Mouse (Mus musculus): ENCODE measurements around the gene Wnt2. TPM values are rescaled to one million over a fixed set of nuclear protein-coding genes. Genes with fewer than 3 reads are reported as not detected.

The Wnt2 gene
- polyA plus RNA-seq, 1 experiment from 2014 or later, result 0.79 TPM

DNA sequence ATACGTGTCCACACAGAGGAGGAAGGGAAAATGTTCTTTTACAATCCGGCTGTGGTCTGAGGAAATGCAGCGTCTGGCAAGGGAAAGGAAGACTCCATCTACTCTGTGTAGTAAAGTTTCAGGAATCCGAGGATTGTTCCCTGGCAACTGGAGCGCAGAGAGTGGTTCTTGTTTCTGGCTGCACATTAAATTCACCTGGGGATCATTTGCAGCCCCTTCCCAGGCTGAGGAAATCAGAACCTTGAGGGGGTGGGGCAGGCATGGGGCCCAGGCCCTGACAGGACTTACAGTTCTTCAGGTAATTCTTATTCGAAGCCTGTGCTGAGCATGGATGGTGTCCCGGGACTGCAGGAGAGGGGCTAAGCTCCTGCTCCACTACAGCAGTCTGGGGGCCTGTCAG is 17.0 kb downstream of the Wnt2 start:
- 61% methylated on average over 7 of the region's 7 CpGs for WGBS
- ATAC-seq, result no peak
- no peak overlapping the region for H3K4me3 ChIP-seq (replicated peaks)

DNA sequence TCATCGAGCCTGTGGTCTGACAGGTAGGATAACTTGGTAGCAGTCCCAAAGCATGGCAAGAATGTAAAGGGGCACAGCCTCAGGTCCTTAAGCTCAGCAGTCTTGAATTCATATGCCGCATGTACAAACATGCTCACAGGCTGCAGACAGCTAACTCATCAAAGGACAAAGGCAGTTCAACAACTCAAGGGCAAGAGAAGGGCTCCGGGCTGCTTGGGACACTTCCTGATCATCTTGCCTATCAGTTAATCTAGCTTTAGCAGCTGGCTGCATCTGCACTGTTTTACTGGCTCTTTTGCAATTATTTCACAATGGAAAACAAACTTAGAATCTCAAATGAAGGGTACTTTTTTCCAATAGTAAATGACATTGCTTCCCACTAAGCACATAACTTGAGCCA is 23.0 kb downstream of the Wnt2 start:
- Histone ChIP-seq H3K4me3 (replicated peaks) (no peak overlapping the region), H3K27me3 (replicated peaks) (no peaks in the 10 kb centered on the region), H3K4me1 (replicated peaks) (no peaks in the 10 kb centered on the region), H3K9ac (no peak overlapping the region), H3K9me3 (no peaks in the 10 kb centered on the region), H3K36me3 (no peaks in the 10 kb centered on the region), H3K27ac (no peak overlapping the region), H3K4me2 (replicated peaks) (no peak overlapping the region)
- WGBS, result 71% methylated on average over 3 of the region's 3 CpGs
- ATAC-seq, result no peak

More for the DNA sequence above, 17.0 kb downstream of the Wnt2 start:
- no peaks in the 10 kb centered on the region for H3K36me3 ChIP-seq
- H3K9me3 ChIP-seq, result no peaks in the 10 kb centered on the region
- H3K27me3 ChIP-seq (replicated peaks), result no peaks in the 10 kb centered on the region
- H3K27ac ChIP-seq, result no peak overlapping the region
- no peak overlapping the region for H3K9ac ChIP-seq
- no peak overlapping the region for H3K4me2 ChIP-seq (replicated peaks)
- no peaks in the 10 kb centered on the region for H3K4me1 ChIP-seq (replicated peaks)

DNA sequence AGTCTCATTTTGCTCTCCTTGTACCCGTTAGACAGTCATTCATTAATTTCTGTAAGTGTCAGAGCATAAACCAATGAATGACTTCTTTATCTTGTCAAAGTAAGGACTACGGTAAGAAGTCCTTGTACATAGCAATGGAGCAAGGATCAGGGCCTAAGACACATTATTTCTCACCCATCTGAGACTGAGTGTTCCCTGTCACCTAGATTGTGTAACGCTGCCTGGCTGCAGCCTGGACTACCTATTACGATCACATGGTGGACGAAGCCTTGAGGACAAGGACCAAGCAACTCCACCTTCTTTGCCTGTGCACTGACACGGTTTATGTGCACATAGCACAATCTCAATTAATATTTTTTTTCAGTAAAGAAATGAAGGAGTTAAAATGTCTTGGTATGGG is 28.3 kb downstream of the Wnt2 start:
- Histone ChIP-seq H3K4me1 (replicated peaks) (no peaks in the 10 kb centered on the region), H3K4me2 (replicated peaks) (no peak overlapping the region), H3K27ac (no peak overlapping the region), H3K27me3 (replicated peaks) (no peaks in the 10 kb centered on the region), H3K36me3 (no peaks in the 10 kb centered on the region), H3K9ac (no peak overlapping the region), H3K9me3 (no peaks in the 10 kb centered on the region), H3K4me3 (replicated peaks) (no peak overlapping the region)
- no peak for ATAC-seq
- 86% methylated on average over 6 of the region's 6 CpGs for WGBS

DNA sequence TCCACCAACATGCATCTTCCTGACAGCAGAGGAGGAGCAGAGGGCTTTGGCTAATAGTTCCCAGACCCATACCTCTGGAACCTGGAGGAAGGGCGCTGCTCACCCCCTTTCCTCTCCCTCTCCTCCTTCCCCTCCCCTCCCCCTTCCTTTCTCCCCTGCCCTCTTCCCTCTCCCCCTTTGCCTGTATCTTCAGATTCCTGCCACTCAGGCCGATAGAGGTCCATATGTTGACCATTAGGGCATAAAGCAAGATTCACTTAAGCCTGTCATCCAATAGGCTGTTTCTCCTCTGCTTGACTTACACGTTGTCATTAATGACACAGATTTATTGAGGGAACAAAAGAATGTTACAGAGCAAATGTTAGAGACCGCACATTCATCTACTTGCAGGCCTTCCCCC is 31.9 kb downstream of the Wnt2 start:
- no peaks in the 10 kb centered on the region for H3K9me3 ChIP-seq
- no peaks in the 10 kb centered on the region for H3K4me1 ChIP-seq (replicated peaks)
- H3K4me3 ChIP-seq (replicated peaks), result no peak overlapping the region
- no peaks in the 10 kb centered on the region for H3K36me3 ChIP-seq
- WGBS, result 53% methylated on average over 4 of the region's 4 CpGs
- H3K27ac ChIP-seq, result no peak overlapping the region
- H3K4me2 ChIP-seq (replicated peaks), result no peak overlapping the region
- no peak overlapping the region for H3K9ac ChIP-seq
- H3K27me3 ChIP-seq (replicated peaks), result no peaks in the 10 kb centered on the region
- ATAC-seq, result no peak

DNA sequence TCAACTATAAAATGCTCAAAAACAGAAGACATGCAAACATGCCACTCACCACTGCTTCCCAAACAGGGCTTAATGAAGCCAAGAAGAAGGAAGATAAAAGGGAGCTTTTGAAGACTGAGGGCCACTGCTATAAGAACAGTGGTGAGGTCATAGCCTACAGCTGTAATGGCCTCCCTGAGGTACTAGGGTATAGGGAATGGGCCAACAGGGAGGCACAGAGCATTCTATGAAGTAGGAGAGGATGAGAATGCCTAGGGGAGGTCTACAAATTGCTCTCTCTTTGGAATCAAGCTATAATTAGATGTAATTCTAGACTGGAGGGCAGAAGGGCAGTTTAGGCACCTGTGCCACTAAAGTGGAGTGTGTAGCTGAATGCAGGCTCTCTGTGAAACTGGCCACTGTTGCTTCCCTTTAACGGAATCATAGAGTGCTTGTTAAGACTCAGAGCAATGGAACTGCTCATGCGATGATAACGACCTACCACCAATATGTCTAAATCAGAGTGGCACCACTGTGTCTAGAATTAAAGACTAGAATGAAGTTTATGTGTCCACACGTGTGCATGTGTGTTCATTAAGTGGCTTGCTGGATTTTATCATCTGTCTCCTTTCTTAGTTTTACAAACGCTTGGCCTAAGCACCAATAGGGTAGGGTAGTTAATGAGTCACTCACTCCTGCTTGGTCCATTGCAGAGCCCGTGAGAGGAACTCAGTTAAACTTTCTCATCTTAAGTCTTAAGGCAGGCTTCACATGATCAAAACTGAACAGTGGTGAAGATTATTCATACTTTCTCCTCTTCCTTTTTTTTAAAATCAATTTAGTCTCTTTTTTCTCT is 35.2 kb downstream of the Wnt2 start:
- no peak for ATAC-seq
- H3K36me3 ChIP-seq, result no peaks in the 10 kb centered on the region
- no peaks in the 10 kb centered on the region for H3K4me1 ChIP-seq (replicated peaks)
- no peak overlapping the region for H3K4me3 ChIP-seq (replicated peaks)
- H3K9me3 ChIP-seq, result no peaks in the 10 kb centered on the region
- H3K4me2 ChIP-seq (replicated peaks), result no peak overlapping the region
- H3K27ac ChIP-seq, result no peak overlapping the region
- no peaks in the 10 kb centered on the region for H3K27me3 ChIP-seq (replicated peaks)
- no peak overlapping the region for H3K9ac ChIP-seq
- 81% methylated on average over 6 of the region's 6 CpGs for WGBS

DNA sequence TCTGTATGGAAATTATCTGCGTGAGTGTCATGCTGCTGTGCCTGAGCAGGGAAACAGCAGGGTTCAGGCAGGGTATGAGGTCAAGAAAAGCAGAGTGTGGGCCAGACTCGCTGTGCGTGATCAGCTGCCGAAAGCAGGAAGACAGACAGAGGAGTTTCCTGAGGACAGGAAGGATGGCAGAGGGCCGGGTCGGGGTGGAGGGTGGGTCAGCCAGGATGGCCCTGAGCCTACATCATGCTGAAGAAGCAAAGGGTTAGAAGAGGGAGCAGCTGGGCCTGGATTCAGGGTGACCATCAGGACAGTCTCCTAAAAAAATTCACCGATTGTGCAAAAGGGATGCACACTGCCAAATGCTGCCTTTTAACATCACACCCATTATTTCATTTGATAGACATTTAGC is 38.8 kb downstream of the Wnt2 start:
- no peak overlapping the region for H3K27ac ChIP-seq
- WGBS, result 52% methylated on average over 7 of the region's 7 CpGs

DNA sequence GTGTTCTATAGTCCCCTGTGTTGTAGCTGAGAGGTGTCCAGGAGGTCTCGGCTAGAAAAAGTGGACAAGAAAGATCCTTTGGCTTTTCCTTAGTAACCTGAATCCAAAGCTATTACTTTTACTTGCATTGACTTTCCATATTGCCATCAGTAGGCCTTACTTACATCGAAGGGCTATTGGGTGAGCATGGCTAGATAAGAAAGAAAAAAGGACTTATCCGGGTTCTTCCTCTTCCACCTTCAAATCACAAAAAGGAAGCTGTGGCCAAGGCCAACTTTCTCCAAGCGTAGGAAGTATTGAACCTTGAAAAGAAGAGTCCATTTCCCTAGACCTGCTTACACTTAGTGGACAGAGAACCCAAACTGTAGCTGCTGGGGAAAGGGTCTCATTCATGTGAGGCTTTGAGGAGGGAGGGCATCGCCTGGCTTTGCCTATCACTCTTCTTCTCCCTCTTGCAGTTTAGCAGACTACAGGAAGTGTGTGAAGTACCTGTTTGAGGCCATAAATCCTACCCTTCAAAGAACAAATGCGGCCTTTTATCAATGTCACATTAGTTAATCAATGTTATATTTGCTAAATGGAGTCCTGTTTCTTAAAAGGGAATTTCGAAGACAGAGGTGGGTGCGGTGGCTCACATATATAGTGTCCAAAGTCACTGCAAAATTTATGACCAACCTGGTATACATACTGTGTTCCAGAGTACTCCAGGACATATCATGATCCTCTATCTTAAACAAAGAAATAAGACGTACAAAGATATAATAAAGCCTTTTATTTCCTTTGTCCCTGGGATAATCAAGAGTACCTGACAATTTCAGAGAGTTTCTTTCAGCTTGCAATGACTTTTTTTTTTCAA is 40.0 kb downstream of the Wnt2 start:
- Histone ChIP-seq H3K4me2 (replicated peaks) (no peak overlapping the region), H3K27ac (no peak overlapping the region), H3K4me3 (replicated peaks) (no peak overlapping the region), H3K4me1 (replicated peaks) (no peaks in the 10 kb centered on the region; the same call in 1 of the 2 replicates), H3K9ac (no peak overlapping the region), H3K9me3 (no peaks in the 10 kb centered on the region), H3K36me3 (no peaks in the 10 kb centered on the region), H3K27me3 (replicated peaks) (no peaks in the 10 kb centered on the region)
- WGBS, result 68% methylated on average over 9 of the region's 9 CpGs
- ATAC-seq, result peak; percentile 90

More for the DNA sequence above, 38.8 kb downstream of the Wnt2 start:
- no peaks in the 10 kb centered on the region for H3K36me3 ChIP-seq
- H3K9me3 ChIP-seq, result no peaks in the 10 kb centered on the region
- H3K4me2 ChIP-seq (replicated peaks), result no peak overlapping the region
- no peak overlapping the region for H3K4me3 ChIP-seq (replicated peaks)
- ATAC-seq, result no peak
- H3K27me3 ChIP-seq (replicated peaks), result no peaks in the 10 kb centered on the region
- no peaks in the 10 kb centered on the region; the same call in 1 of the 2 replicates for H3K4me1 ChIP-seq (replicated peaks)
- H3K9ac ChIP-seq, result no peak overlapping the region

DNA sequence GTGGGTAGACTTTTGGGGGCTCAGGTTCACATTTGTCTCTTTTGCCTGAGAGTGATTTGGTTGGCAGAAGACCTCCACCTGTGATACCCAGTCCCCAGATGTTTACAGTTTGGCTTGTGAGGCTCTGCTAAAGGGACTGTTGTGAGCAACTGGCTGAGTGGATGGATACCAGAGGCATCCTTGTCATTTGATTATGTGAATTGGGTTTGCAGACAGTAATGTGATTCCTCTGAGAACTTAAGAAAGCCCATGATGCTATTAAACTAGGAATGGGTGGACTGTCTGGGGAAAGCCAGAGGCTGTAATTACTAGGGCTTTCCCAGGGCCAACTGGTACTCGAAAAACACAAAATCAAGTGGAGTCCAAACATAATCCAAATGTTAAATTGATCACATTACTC is 51.0 kb downstream of the Wnt2 start:
- Histone ChIP-seq H3K9ac (no peak overlapping the region), H3K36me3 (no peaks in the 10 kb centered on the region)
- ATAC-seq, result no peak

DNA sequence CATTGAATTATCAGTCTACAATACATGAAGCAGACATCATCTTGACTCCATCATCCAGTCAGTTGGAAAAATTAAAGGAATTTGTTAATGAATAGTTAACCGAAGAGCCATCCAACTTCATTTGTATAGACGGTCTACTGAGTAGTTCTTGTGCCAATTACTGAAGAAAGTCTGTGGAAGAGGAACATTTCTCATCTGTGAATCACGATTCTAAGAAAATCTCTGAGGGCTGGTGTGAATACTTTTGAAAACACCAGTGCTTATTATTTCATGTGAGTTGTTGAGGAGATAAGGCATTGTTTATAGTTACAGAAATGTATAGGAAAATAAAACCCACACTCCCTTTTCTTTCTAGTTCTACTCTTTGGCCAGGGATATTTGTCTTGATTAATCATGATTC is 51.5 kb downstream of the Wnt2 start:
- Histone ChIP-seq H3K4me3 (replicated peaks) (no peak overlapping the region), H3K9me3 (no peaks in the 10 kb centered on the region), H3K27me3 (replicated peaks) (no peaks in the 10 kb centered on the region), H3K36me3 (no peaks in the 10 kb centered on the region), H3K27ac (no peak overlapping the region), H3K9ac (no peak overlapping the region), H3K4me2 (replicated peaks) (no peak overlapping the region), H3K4me1 (replicated peaks) (no peaks in the 10 kb centered on the region)
- whole genome bisulfite sequencing, result 82% methylated on average over 3 of the region's 3 CpGs
- no peak for ATAC-seq

More for the DNA sequence above, 51.0 kb downstream of the Wnt2 start:
- H3K27me3 ChIP-seq (replicated peaks), result no peaks in the 10 kb centered on the region
- no peaks in the 10 kb centered on the region for H3K4me1 ChIP-seq (replicated peaks)
- H3K27ac ChIP-seq, result no peak overlapping the region
- H3K4me2 ChIP-seq (replicated peaks), result no peak overlapping the region
- WGBS, result 60% methylated on average over 1 of the region's 1 CpGs
- no peaks in the 10 kb centered on the region for H3K9me3 ChIP-seq
- no peak overlapping the region for H3K4me3 ChIP-seq (replicated peaks)

DNA sequence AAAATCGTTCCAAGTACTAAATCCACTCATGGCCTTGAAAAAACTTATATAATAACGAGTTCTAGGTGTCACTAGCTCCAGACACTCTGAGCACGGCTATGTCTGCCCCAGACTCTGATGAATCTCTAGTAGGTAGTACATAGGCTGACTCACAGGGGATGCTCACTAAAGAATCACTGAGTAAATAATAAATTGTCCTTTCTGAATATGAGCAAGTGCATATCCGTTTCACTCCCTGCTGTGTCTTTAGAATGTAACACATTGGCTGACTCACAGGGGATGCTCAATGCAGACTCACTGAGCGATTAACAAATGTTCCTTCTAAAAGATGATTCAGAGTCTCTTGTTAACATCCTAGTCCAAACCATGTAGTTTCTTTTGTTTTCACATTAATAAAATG is 52.1 kb downstream of the Wnt2 start:
- Histone ChIP-seq H3K4me1 (replicated peaks) (no peaks in the 10 kb centered on the region), H3K9me3 (no peaks in the 10 kb centered on the region), H3K4me3 (replicated peaks) (no peak overlapping the region), H3K36me3 (no peaks in the 10 kb centered on the region), H3K27ac (no peak overlapping the region), H3K4me2 (replicated peaks) (no peak overlapping the region), H3K9ac (no peak overlapping the region), H3K27me3 (replicated peaks) (no peaks in the 10 kb centered on the region)
- ATAC-seq, result no peak
- WGBS, result 80% methylated on average over 5 of the region's 5 CpGs

DNA sequence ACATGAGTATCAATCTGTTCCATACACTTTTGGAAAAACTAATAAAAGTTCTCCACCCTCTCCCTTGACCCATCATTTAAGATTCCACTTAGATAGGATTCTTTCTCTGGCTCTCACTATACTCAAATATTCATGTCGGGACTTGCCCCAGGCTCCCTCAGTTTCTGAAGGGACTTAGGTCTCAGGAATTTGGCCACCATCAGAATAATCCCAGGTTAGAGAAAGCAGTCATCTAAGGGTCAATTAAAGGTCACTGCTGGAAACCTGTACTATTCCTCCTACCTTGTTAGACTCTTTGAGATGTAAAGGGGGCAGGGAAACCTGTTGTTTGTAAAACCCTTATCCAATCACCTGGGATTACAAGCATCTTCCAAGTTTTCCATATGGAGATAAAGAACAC is 53.2 kb downstream of the Wnt2 start:
- ATAC-seq, result no peak
- no peaks in the 10 kb centered on the region for H3K27me3 ChIP-seq (replicated peaks)
- H3K9me3 ChIP-seq, result no peaks in the 10 kb centered on the region
- WGBS, result 59% methylated on average over 1 of the region's 1 CpGs
- no peaks in the 10 kb centered on the region for H3K4me1 ChIP-seq (replicated peaks)
- no peak overlapping the region for H3K4me3 ChIP-seq (replicated peaks)
- no peak overlapping the region for H3K9ac ChIP-seq
- no peak overlapping the region for H3K4me2 ChIP-seq (replicated peaks)
- no peak overlapping the region for H3K27ac ChIP-seq
- H3K36me3 ChIP-seq, result no peaks in the 10 kb centered on the region

DNA sequence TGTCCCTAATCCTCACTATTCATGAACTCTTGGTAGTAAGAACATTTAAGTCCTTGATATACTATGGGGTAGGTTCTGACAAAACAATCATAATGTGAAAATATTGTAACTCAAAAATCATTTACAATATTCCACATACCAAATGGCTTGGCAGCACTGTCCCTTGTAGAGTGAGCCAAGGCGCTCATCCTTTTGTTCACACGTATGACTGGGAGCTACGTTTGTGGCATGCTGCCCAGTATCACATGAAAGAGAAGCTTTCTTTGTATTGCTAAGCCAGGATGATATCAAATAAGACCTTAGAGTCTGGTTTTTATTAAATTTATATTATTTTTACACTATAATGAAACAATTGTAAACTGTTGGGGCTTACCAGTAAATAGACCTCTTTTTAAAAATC is 56.0 kb downstream of the Wnt2 start:
- Histone ChIP-seq H3K27me3 (replicated peaks) (no peaks in the 10 kb centered on the region), H3K9me3 (no peaks in the 10 kb centered on the region), H3K4me2 (replicated peaks) (no peak overlapping the region), H3K9ac (no peak overlapping the region), H3K36me3 (no peaks in the 10 kb centered on the region), H3K4me3 (replicated peaks) (no peak overlapping the region), H3K27ac (no peak overlapping the region), H3K4me1 (replicated peaks) (no peaks in the 10 kb centered on the region)
- ATAC-seq, result no peak
- 81% methylated on average over 3 of the region's 3 CpGs for WGBS
